1 mouse cellular context compared by ENCODE assay signal in the genomic region with DNA sequence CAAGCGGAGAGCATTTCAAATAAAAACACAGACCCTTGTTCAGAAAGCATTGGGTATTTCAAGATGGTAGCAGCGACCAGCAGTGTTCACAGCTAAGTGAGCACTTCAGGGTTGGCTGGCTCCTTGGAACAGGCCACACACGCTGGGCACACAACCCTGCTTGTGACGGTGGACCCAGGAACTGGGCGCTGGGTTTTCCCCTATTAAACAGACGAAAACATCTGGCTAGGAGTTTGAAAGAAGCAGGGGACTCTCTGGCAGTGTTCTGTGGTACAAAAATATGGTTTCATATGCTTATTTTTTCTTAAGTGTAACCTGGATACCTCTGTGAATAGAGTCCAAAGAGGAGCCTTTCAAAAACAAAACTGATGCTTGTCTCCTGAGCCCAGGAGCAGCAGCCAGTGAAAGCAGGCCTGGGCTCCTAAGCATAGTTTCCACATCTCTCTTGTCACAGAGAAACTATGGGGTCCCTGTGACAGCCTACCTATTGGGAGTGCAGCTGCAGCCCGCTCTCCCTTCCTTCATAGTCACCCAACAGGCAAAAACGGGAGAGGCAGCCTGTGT.
TF ChIP-seq lines count a peak whose summit lies in the region.

No protein-coding gene starts in this region.

TF ChIP-seq in CH12.LX, 34 proteins besides CTCF, POLR2A, EP300 and RAD21 (continued from another document):
- peak; percentile 76 for TF ChIP-seq MYC (IDR thresholded peaks at IDR 0.05; ENCODE audit: low read depth, low read length)
- 0 out of 2 replicates have a peak, but pooled peaks have one; percentile 33 for TF ChIP-seq JUN (IDR thresholded peaks at IDR 0.05; ENCODE audit: insufficient read depth, low read depth, low read length)
- no peak for TF ChIP-seq E2F4 (IDR thresholded peaks at IDR 0.05; ENCODE audit: insufficient replicate concordance, low read depth, low read length)
- TF ChIP-seq ZMIZ1 (IDR thresholded peaks at IDR 0.05; ENCODE audit: low read depth, low read length) = peak; percentile 72
- TF ChIP-seq ELF1 (IDR thresholded peaks at IDR 0.05; ENCODE audit: low read depth, low read length) = peak; percentile 76
- no peak for TF ChIP-seq ZC3H11A (IDR thresholded peaks at IDR 0.05; ENCODE audit: low read depth, low read length)
- peak; percentile 65 for TF ChIP-seq NELFE (IDR thresholded peaks at IDR 0.05; ENCODE audit: low read depth, low read length)
- peak; percentile 91 for TF ChIP-seq MEF2A (IDR thresholded peaks at IDR 0.05; ENCODE audit: borderline replicate concordance, low read depth, low read length)
- peak; percentile 71 for TF ChIP-seq IRF4 (IDR thresholded peaks at IDR 0.05; ENCODE audit: low read depth, low read length)
- no peak for TF ChIP-seq GABPA (IDR thresholded peaks at IDR 0.05; ENCODE audit: insufficient replicate concordance, low read depth, low read length)
- TF ChIP-seq PAX5 (IDR thresholded peaks at IDR 0.05; ENCODE audit: low read length) = no peak
- TF ChIP-seq HCFC1 (IDR thresholded peaks at IDR 0.05; ENCODE audit: low read depth, low read length) = peak; percentile 30; the same call in 1 of the 2 replicates
- peak; percentile 92; the same call in 1 of the 2 replicates for TF ChIP-seq SIN3A (IDR thresholded peaks at IDR 0.05; ENCODE audit: low read length)
- TF ChIP-seq BHLHE40 (IDR thresholded peaks at IDR 0.05; ENCODE audit: low read depth, low read length) = peak; percentile 90
- TF ChIP-seq UBTF (IDR thresholded peaks at IDR 0.05; ENCODE audit: low read depth, low read length) = peak; percentile 78; the same call in 1 of the 2 replicates
- peak; percentile 94 for TF ChIP-seq CHD1 (IDR thresholded peaks at IDR 0.05; ENCODE audit: low read depth, low read length)
- peak; percentile 74; the same call in 1 of the 2 replicates for TF ChIP-seq TBP (conservative IDR thresholded peaks at IDR 0.05; ENCODE audit: low read depth, low read length)
- TF ChIP-seq JUND (conservative IDR thresholded peaks at IDR 0.05; ENCODE audit: low read depth, low read length) = peak; percentile 58; the same call in 1 of the 2 replicates
- TF ChIP-seq USF1 (IDR thresholded peaks at IDR 0.05; ENCODE audit: low read depth, low read length) = no peak
- TF ChIP-seq MAFK (IDR thresholded peaks at IDR 0.05; ENCODE audit: insufficient replicate concordance, low read length) = 0 out of 2 replicates have a peak, but pooled peaks have one; percentile 32
- no peak; the same call in 1 of the 2 replicates for TF ChIP-seq SMC3 (IDR thresholded peaks at IDR 0.05; ENCODE audit: low read depth, low read length)
- TF ChIP-seq RCOR1 (conservative IDR thresholded peaks at IDR 0.05; ENCODE audit: low read depth, low read length) = peak; percentile 77
- peak; percentile 92 for TF ChIP-seq ETS1 (conservative IDR thresholded peaks at IDR 0.05; ENCODE audit: low read depth, low read length)
- no peak; the same call in 1 of the 2 replicates for TF ChIP-seq USF2 (conservative IDR thresholded peaks at IDR 0.05; ENCODE audit: low read depth, low read length)
- TF ChIP-seq TCF12 (IDR thresholded peaks at IDR 0.05; ENCODE audit: low read depth, low read length) = peak; percentile 93
- no peak for TF ChIP-seq ZKSCAN1 (IDR thresholded peaks at IDR 0.05; ENCODE audit: borderline replicate concordance, low read depth, low read length)
- TF ChIP-seq CHD2 (IDR thresholded peaks at IDR 0.05; ENCODE audit: low read length) = 0 out of 2 replicates have a peak, but pooled peaks have one; percentile 38
TF ChIP-seq in CH12.LX: peak in this region for 25.
